Mouse (Mus musculus) erythroblast, embryonic 14.5 days (primary cell): ENCODE results near the gene Gtf2ird1. TPM values are rescaled to one million over a fixed set of nuclear protein-coding genes. Genes with fewer than 3 reads are reported as not detected.

ENCODE experiments used
- H3K27me3 ChIP-seq: 2 replicates; pipeline ENCODE4 v1.6.1; 2012; ENCODE audit warnings: inconsistent platforms; ENCODE audit not compliant: control insufficient read depth
- H3K36me3 ChIP-seq: 2 replicates; pipeline ENCODE4 v1.6.1; 2012; ENCODE audit warnings: mild to moderate bottlenecking, inconsistent platforms; ENCODE audit not compliant: control insufficient read depth
- H3K4me1 ChIP-seq: 2 replicates; pipeline ENCODE4 v1.6.1; 2012; ENCODE audit warnings: inconsistent platforms; ENCODE audit not compliant: control insufficient read depth
- H3K4me3 ChIP-seq: replicated peaks from 2 replicates; pipeline ENCODE3; 2012; ENCODE audit warnings: moderate library complexity, mild to moderate bottlenecking, inconsistent platforms
- H3K9me3 ChIP-seq: 2 replicates; pipeline ENCODE4 v1.6.1; 2012; ENCODE audit warnings: low read length, inconsistent platforms, mixed read lengths; ENCODE audit not compliant: control insufficient read depth
- GATA1 ChIP-seq: IDR thresholded peaks from 2 replicates; pipeline ENCODE4 v1.6.1; 2012; ENCODE audit warnings: low read length, inconsistent platforms, mixed read lengths
- TAL1 ChIP-seq: IDR thresholded peaks from 3 replicates; pipeline ENCODE4 v1.6.1; 2012; ENCODE audit warnings: low read length, inconsistent platforms, mixed read lengths
- polyA plus RNA-seq: library from polyadenylated mRNA; stranded (reverse); fragments of >175 nt; gene quantifications from 2 replicates; pipeline ENCODE4 v1.2.3, GENCODE M21; 2012

Gene Gtf2ird1
- polyA plus RNA-seq, 1 experiment, result 2.0 TPM

DNA sequence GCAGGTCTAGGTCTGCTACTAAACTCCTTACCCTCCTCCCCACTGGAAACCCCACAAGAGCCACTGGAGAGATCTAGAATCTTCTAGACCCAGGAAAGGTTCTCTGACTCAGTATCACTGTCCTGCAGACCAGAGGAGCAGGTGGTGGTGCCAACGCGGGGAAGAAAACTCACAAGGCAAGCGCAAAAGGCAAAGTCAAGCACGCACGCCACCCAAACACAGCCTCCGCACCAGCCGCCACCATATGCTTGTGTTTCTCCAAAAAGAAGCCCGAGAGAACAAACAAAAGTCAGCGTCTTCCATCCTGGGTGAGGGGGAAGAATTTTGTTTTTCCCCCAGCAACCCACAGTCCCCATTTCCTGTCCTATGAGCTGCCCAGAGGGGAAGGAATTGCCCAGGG lies 28.9 kb downstream of the Gtf2ird1 start:
- Histone ChIP-seq H3K27me3 (no peaks in the 10 kb centered on the region), H3K36me3 (peaks cover 2% of the 10 kb centered on the region; the same call in 1 of the 2 replicates), H3K9me3 (no peaks in the 10 kb centered on the region), H3K4me3 (no peak overlapping the region), H3K4me1 (peaks cover 10% of the 10 kb centered on the region)
- TF ChIP-seq GATA1, result no peak
- no peak for TF ChIP-seq TAL1

DNA sequence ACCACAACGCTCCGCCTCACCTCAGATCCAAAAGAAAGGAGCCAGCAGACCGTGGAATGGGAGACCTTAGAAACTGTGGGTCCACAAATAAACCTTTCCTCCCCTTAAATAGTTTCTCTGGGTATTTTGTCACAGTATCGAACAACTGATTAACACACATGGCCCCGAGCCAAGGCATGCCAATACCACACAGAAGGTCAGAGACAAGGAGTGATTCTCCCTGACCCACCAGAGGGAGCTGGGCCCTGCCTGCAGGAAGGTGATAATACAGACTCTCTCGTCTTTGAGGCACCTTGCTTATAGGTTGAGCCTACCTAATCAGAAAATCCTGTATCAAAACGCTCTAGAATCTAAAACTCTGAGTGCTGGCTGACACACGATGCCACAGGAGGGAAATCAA lies 30.9 kb downstream of the Gtf2ird1 start:
- Histone ChIP-seq H3K36me3 (peaks cover 2% of the 10 kb centered on the region; the same call in 1 of the 2 replicates), H3K27me3 (no peaks in the 10 kb centered on the region), H3K9me3 (no peaks in the 10 kb centered on the region), H3K4me3 (no peak overlapping the region), H3K4me1 (peaks cover 3% of the 10 kb centered on the region; the same call in 1 of the 2 replicates)
- TF ChIP-seq TAL1 (no peak), GATA1 (no peak)

DNA sequence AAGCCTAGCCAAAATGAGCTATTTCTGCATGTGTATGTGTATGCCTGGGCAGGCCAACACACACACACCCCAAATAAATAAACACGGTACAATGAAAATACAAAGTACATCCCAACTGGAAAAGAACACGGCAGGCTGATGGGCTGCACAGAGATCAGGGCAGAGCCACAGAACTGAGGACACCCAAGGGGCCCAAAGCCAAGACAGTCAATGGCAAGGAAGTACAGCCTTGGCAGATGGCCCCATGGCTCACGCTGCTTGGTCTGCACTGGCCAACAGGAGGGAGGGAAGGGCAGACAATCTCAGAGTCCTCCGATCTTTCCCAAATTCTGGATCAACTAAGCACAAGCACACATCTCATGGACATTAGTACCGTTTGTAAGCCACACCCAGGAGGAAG lies 32.6 kb downstream of the Gtf2ird1 start:
- H3K4me1 ChIP-seq, result peaks cover 4% of the 10 kb centered on the region; the same call in 1 of the 2 replicates
- H3K36me3 ChIP-seq, result peaks cover 2% of the 10 kb centered on the region; the same call in 1 of the 2 replicates
- TF ChIP-seq TAL1, result no peak
- no peak for TF ChIP-seq GATA1
- no peaks in the 10 kb centered on the region for H3K27me3 ChIP-seq
- no peaks in the 10 kb centered on the region for H3K9me3 ChIP-seq
- H3K4me3 ChIP-seq, result no peak overlapping the region

DNA sequence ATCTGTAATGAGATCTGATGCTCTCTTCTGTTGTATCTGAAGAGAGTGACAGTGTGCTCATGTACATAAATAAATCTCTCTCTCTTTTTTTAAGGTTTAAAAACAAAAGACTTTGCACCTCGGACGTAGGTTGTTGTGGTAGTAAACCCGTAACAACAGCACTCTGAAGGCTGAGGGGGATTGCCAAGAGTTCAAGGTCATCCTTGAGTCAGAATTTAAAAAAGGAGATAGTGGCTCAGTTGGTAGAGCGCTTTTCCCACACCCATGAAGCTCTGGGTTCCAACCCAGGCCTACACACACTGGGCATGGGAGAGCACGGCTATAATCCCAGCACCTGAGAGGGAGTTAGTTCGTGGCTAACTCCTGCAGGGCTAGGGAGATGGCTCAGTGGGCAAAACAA lies 33.1 kb downstream of the Gtf2ird1 start:
- H3K36me3 ChIP-seq, result peaks cover 2% of the 10 kb centered on the region; the same call in 1 of the 2 replicates
- no peak overlapping the region for H3K4me3 ChIP-seq
- H3K9me3 ChIP-seq, result no peaks in the 10 kb centered on the region
- peaks cover 8% of the 10 kb centered on the region for H3K4me1 ChIP-seq
- no peaks in the 10 kb centered on the region for H3K27me3 ChIP-seq
- TF ChIP-seq GATA1, result no peak
- TF ChIP-seq TAL1, result no peak

DNA sequence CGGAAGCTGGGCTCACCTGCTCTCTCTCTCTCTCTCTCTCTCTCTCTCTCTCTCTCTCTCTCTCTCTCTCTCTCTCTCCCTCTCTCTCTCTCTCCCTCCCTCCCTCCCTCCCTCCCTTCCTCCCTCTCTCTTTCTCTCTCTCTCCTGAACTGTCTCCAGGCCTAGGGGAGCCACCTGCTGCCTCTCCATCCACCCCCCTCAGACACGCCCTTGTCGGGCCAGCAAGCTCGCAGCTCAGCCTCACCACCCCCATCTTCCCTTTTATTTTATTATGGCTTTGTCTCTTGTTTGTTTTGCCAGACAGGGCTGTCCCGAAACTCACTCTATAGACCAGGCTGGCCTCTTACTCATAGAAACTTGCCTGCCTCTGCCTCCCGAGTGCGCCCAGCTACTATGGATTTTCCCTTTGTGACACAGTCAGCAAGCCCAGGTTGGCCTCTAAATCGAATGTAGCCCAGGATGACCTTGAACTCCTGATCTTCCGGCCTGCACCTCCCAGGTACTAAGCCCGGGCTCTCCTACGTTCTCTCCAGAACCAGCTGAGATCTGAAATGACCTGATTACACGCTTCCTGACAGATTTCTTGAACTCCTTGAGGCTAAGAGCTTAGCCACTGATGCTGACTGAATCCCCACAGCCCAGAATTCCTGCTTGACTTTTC lies 34.1 kb downstream of the Gtf2ird1 start:
- H3K9me3 ChIP-seq, result peaks cover 6% of the 10 kb centered on the region
- peaks cover 10% of the 10 kb centered on the region for H3K4me1 ChIP-seq
- H3K27me3 ChIP-seq, result no peaks in the 10 kb centered on the region
- H3K4me3 ChIP-seq, result no peak overlapping the region
- peaks cover 6% of the 10 kb centered on the region for H3K36me3 ChIP-seq
- TF ChIP-seq TAL1 (no peak), GATA1 (no peak)

DNA sequence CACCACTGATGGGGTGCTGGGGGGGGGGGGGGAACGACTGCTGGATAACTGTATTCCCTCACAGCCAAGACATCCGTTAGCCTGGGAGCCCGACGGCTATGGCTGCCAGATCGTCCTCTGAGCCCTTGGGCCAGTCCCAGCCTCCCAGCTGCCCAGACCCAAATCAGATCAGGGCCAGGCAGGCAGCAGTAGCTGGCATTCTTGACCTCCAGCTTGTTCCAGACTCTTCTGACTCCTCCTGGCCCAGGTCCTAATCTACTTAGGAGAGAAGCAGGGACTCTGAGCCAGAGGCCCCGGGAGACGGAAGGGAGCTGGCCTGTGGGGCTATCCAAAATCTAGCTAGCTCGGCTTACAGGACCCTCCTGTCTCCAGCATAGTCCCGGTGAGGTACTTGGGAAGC lies 35.5 kb downstream of the Gtf2ird1 start:
- peaks cover 11% of the 10 kb centered on the region for H3K36me3 ChIP-seq
- no peaks in the 10 kb centered on the region for H3K27me3 ChIP-seq
- no peak overlapping the region for H3K4me3 ChIP-seq
- peaks cover 10% of the 10 kb centered on the region for H3K4me1 ChIP-seq
- no peak for TF ChIP-seq TAL1
- TF ChIP-seq GATA1, result no peak
- H3K9me3 ChIP-seq, result peaks cover 7% of the 10 kb centered on the region

DNA sequence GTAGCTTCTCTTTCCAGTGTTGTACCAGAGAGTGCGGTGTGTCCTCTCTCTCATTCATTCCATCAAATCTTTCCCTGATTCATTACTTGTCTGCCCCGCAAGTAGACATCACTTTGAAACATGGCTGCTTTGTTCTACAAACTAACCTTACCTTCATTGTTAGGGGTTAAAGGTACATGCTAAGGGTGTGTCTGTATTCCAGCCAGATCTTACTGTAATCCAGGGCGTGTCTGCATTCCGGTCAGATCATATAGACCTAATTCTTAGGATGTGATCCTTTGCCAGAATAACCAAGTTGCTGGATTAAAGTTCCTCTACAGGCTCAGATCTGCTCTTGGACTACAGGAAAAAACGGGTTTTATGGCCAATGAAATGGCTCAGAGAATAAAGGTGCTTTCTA lies 36.8 kb downstream of the Gtf2ird1 start:
- no peak for TF ChIP-seq TAL1
- TF ChIP-seq GATA1, result no peak
- Histone ChIP-seq H3K4me3 (no peak overlapping the region), H3K27me3 (no peaks in the 10 kb centered on the region)

DNA sequence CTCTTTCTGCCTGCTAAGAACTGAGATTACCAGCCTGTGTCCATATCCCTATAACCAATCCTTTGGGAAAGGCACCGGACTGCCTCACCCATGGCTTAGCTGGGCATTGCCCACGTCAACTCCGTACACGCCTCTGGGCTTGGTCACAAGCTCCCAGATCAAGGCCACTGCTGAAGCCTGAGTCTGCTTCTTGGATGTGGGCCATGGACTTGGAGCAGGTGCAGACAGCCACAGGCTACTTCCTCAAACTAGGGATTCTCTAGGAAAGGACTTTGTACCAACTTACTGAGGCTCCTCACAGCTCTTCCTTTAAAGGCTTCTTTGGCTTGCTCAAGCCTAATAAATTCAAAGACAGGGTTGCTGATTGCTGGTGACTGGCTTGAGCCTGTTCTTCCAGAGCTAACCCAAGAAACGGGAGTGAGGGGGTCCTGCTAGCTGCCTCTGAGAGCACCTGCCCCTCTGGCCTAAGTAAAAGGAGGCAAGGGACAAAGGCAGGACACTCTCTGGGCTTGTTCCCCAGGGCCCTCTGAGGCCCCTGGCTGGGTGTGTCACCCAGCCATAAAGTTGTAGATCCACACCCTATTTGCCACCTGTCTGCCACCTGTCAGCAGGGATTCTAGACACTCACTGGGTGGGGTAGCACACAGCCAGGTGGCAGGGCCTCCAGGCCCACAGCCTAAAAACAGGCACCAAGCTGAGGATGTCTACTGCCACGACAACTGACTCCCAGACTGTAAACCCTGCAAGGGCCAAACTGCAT lies 38.0 kb downstream of the Gtf2ird1 start:
- peaks cover 28% of the 10 kb centered on the region for H3K36me3 ChIP-seq

More for the DNA sequence above, 36.8 kb downstream of the Gtf2ird1 start:
- H3K9me3 ChIP-seq, result peaks cover 7% of the 10 kb centered on the region
- peaks cover 8% of the 10 kb centered on the region for H3K4me1 ChIP-seq
- H3K36me3 ChIP-seq, result peaks cover 23% of the 10 kb centered on the region

DNA sequence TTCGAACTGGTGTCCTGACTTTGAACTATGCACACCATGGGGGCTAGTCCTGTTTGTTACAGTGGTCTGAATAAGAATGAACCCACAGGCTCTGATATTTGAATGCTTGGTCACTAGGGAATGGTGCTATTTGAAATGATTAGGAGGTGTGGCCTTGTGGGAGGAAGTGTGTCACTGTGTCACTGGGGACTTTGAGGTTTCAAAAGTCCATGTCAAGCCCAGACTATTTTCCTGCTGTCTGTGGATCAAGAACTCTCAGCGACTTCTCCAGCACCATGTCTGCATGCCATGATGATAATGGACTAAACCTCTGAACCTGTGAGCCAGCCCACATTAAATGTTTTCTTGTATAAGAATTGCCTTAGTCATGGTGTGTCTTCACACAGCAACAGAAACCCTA lies 44.2 kb downstream of the Gtf2ird1 start:
- Histone ChIP-seq H3K27me3 (no peaks in the 10 kb centered on the region), H3K9me3 (peaks cover 9% of the 10 kb centered on the region), H3K36me3 (peaks cover 58% of the 10 kb centered on the region), H3K4me1 (peaks cover 16% of the 10 kb centered on the region), H3K4me3 (no peak overlapping the region)
- TF ChIP-seq TAL1, result no peak
- TF ChIP-seq GATA1, result no peak

More for the DNA sequence above, 38.0 kb downstream of the Gtf2ird1 start:
- Histone ChIP-seq H3K9me3 (peaks cover 7% of the 10 kb centered on the region), H3K4me1 (peaks cover 8% of the 10 kb centered on the region), H3K4me3 (no peak overlapping the region), H3K27me3 (no peaks in the 10 kb centered on the region)
- TF ChIP-seq TAL1 (no peak), GATA1 (no peak)
